Mouse (Mus musculus) MEL (cell line): ENCODE data around the gene Gatc. TPM values are rescaled to one million over a fixed set of nuclear protein-coding genes. Genes with fewer than 3 reads are reported as not detected.

ENCODE experiments used
- DNase-seq: peaks from one replicate; pipeline ENCODE4 v3.0.0; 2011; ENCODE audit warnings: low read depth, low spot score
- H3K27ac ChIP-seq: 2 replicates; pipeline ENCODE4 v1.5.1; 2012; ENCODE audit warnings: low read depth, mild to moderate bottlenecking, control low read depth, low read length, moderate library complexity; ENCODE audit not compliant: control insufficient read depth
- H3K27me3 ChIP-seq, 2 experiments: fragments of 150-350 bp in 1 of 2; sonication (generic) in 1 of 2; 2 replicates each; pipeline ENCODE4 v1.6.1; 2012; ENCODE audit warnings: low read length in 2 of 2, mild to moderate bottlenecking in 2 of 2, improper control_type of control experiment in 1 of 2, moderate library complexity in 1 of 2; ENCODE audit not compliant: insufficient read depth in 2 of 2, control insufficient read depth in 1 of 2
- H3K36me3 ChIP-seq, 2 experiments: 2 replicates each; pipeline ENCODE4 v1.6.1; 2012 to 2014; ENCODE audit warnings: low read length in 2 of 2, improper control_type of control experiment in 1 of 2, inconsistent platforms in 1 of 2, mild to moderate bottlenecking in 1 of 2; ENCODE audit not compliant: insufficient read depth in 2 of 2, control insufficient read depth in 1 of 2
- H3K4me1 ChIP-seq, 2 experiments: fragments of 150-350 bp in 1 of 2; sonication (generic) in 1 of 2; 2 replicates each; pipeline ENCODE4 v1.6.1; 2012; ENCODE audit warnings: low read length in 2 of 2, improper control_type of control experiment in 1 of 2, mild to moderate bottlenecking in 1 of 2; ENCODE audit not compliant: insufficient read depth in 2 of 2, control insufficient read depth in 1 of 2
- H3K4me3 ChIP-seq, 2 experiments: fragments of 150-350 bp in 1 of 2; sonication (generic) in 1 of 2; 2 replicates each; pipeline ENCODE4 v1.5.1; 2012; ENCODE audit warnings: low read depth in 2 of 2, low read length in 2 of 2, mild to moderate bottlenecking in 2 of 2, moderate library complexity in 2 of 2, control low read depth in 1 of 2, improper control_type of control experiment in 1 of 2; ENCODE audit not compliant: control insufficient read depth in 1 of 2, insufficient read depth in 1 of 2
- H3K79me2 ChIP-seq: 2 replicates; pipeline ENCODE4 v1.6.1; 2012; ENCODE audit warnings: mild to moderate bottlenecking, low read length, moderate library complexity; ENCODE audit not compliant: control insufficient read depth, poor library complexity, insufficient read depth
- H3K9ac ChIP-seq: 2 replicates; pipeline ENCODE4 v1.6.1; 2012; ENCODE audit warnings: low read depth, mild to moderate bottlenecking, control low read depth, low read length, moderate library complexity; ENCODE audit not compliant: control insufficient read depth, poor library complexity, severe bottlenecking
- H3K9me3 ChIP-seq: fragments of 150-350 bp; sonication (generic); replicated peaks from 2 replicates; pipeline ENCODE4 v1.6.1; 2012; ENCODE audit warnings: mild to moderate bottlenecking, low read length, improper control_type of control experiment, moderate library complexity; ENCODE audit not compliant: insufficient read depth
- BHLHE40 ChIP-seq: IDR thresholded peaks from 2 replicates; pipeline ENCODE4 v1.6.1; 2012; ENCODE audit warnings: low read depth, mild to moderate bottlenecking, inconsistent platforms, low read length, improper control_type of control experiment, borderline replicate concordance
- CHD2 ChIP-seq: IDR thresholded peaks from 2 replicates; pipeline ENCODE4 v1.6.1; 2011; ENCODE audit warnings: low read length, improper control_type of control experiment
- CTCF ChIP-seq, 3 experiments: IDR thresholded peaks in 2 of 3; conservative IDR thresholded peaks in 1 of 3; 2 replicates each; pipeline ENCODE4 v1.5.1; 2011 to 2012; ENCODE audit warnings: low read length in 3 of 3, low read depth in 2 of 3, mild to moderate bottlenecking in 2 of 3, improper control_type of control experiment in 1 of 3, inconsistent platforms in 1 of 3, mixed read lengths in 1 of 3, moderate library complexity in 1 of 3; ENCODE audit not compliant: control insufficient read depth in 1 of 3, insufficient read depth in 1 of 3, poor library complexity in 1 of 3, severe bottlenecking in 1 of 3
- ELF1 ChIP-seq: IDR thresholded peaks from 2 replicates; pipeline ENCODE4 v1.6.1; 2014; ENCODE audit warnings: low read depth, mild to moderate bottlenecking, inconsistent platforms, low read length, improper control_type of control experiment, moderate library complexity
- EP300 ChIP-seq, 2 experiments: IDR thresholded peaks; 2 replicates each; pipeline ENCODE4 v1.6.1; 2011; ENCODE audit warnings: improper control_type of control experiment in 2 of 2, low read length in 2 of 2, low read depth in 1 of 2, mild to moderate bottlenecking in 1 of 2
- ETS1 ChIP-seq: IDR thresholded peaks from 2 replicates; pipeline ENCODE4 v1.6.1; 2012; ENCODE audit warnings: low read depth, mild to moderate bottlenecking, inconsistent platforms, low read length, improper control_type of control experiment, moderate library complexity
- GATA1 ChIP-seq: IDR thresholded peaks from 2 replicates; pipeline ENCODE4 v1.6.1; 2011; ENCODE audit warnings: low read depth, low read length, improper control_type of control experiment
- HCFC1 ChIP-seq: IDR thresholded peaks from 2 replicates; pipeline ENCODE4 v1.6.1; 2012; ENCODE audit warnings: low read depth, mild to moderate bottlenecking, inconsistent platforms, low read length, improper control_type of control experiment, moderate library complexity
- JUND ChIP-seq: IDR thresholded peaks from 2 replicates; pipeline ENCODE4 v1.6.1; 2011; ENCODE audit warnings: low read depth, mild to moderate bottlenecking, improper control_type of control experiment, low read length
- KAT2A ChIP-seq: conservative IDR thresholded peaks from 2 replicates; pipeline ENCODE4 v1.6.1; 2012; ENCODE audit warnings: low read depth, low read length, improper control_type of control experiment, inconsistent platforms
- MAFK ChIP-seq: IDR thresholded peaks from 2 replicates; pipeline ENCODE4 v1.6.1; 2011; ENCODE audit warnings: low read depth, mild to moderate bottlenecking, low read length, improper control_type of control experiment, borderline replicate concordance
- MAX ChIP-seq: IDR thresholded peaks from 2 replicates; pipeline ENCODE4 v1.6.1; 2011; ENCODE audit warnings: low read length, improper control_type of control experiment
- MAZ ChIP-seq: IDR thresholded peaks from 2 replicates; pipeline ENCODE4 v1.6.1; 2012; ENCODE audit warnings: low read depth, mild to moderate bottlenecking, inconsistent platforms, low read length, improper control_type of control experiment
- MXI1 ChIP-seq: IDR thresholded peaks from 2 replicates; pipeline ENCODE4 v1.6.1; 2011; ENCODE audit warnings: mild to moderate bottlenecking, low read depth, low read length, improper control_type of control experiment
- MYB ChIP-seq: IDR thresholded peaks from 2 replicates; pipeline ENCODE4 v1.6.1; 2011; ENCODE audit warnings: mild to moderate bottlenecking, low read depth, low read length, improper control_type of control experiment
- MYC ChIP-seq: IDR thresholded peaks from 2 replicates; pipeline ENCODE4 v1.6.1; 2011; ENCODE audit warnings: low read depth, mild to moderate bottlenecking, low read length, improper control_type of control experiment, moderate library complexity
- NELFE ChIP-seq: IDR thresholded peaks from 2 replicates; pipeline ENCODE4 v1.6.1; 2011; ENCODE audit warnings: low read depth, low read length, improper control_type of control experiment
- NRF1 ChIP-seq: IDR thresholded peaks from 2 replicates; pipeline ENCODE4 v1.6.1; 2014; ENCODE audit warnings: low read depth, mild to moderate bottlenecking, inconsistent platforms, low read length, improper control_type of control experiment, moderate library complexity; ENCODE audit not compliant: poor library complexity, insufficient read depth, severe bottlenecking
- POLR2A ChIP-seq, 2 experiments: IDR thresholded peaks; 2 replicates each; pipeline ENCODE4 v1.6.1; 2011 to 2012; ENCODE audit warnings: low read length in 2 of 2, mild to moderate bottlenecking in 2 of 2, control low read depth in 1 of 2, improper control_type of control experiment in 1 of 2, low read depth in 1 of 2, moderate library complexity in 1 of 2; ENCODE audit not compliant: control insufficient read depth in 1 of 2, insufficient read depth in 1 of 2, poor library complexity in 1 of 2
- POLR2AphosphoS2 ChIP-seq: IDR thresholded peaks from 2 replicates; pipeline ENCODE4 v1.6.1; 2011; ENCODE audit warnings: low read length, improper control_type of control experiment
- RAD21 ChIP-seq: IDR thresholded peaks from 2 replicates; pipeline ENCODE4 v1.6.1; 2011; ENCODE audit warnings: mild to moderate bottlenecking, low read depth, low read length, improper control_type of control experiment
- SIN3A ChIP-seq: IDR thresholded peaks from 2 replicates; pipeline ENCODE4 v1.6.1; 2012; ENCODE audit warnings: low read length, improper control_type of control experiment, inconsistent platforms
- SMC3 ChIP-seq: IDR thresholded peaks from 2 replicates; pipeline ENCODE4 v1.6.1; 2011; ENCODE audit warnings: low read depth, low read length, improper control_type of control experiment
- TAL1 ChIP-seq: IDR thresholded peaks from 2 replicates; pipeline ENCODE4 v1.6.1; 2012; ENCODE audit warnings: mild to moderate bottlenecking, inconsistent platforms, low read length, moderate library complexity, mixed read lengths
- TBP ChIP-seq: IDR thresholded peaks from 2 replicates; pipeline ENCODE4 v1.8.0; 2011; ENCODE audit warnings: low read depth, low read length, improper control_type of control experiment
- TCF12 ChIP-seq: IDR thresholded peaks from 2 replicates; pipeline ENCODE4 v1.6.1; 2014; ENCODE audit warnings: low read depth, mild to moderate bottlenecking, inconsistent platforms, low read length, improper control_type of control experiment, moderate library complexity
- USF1 ChIP-seq: IDR thresholded peaks from 2 replicates; pipeline ENCODE4 v1.6.1; 2014; ENCODE audit warnings: low read depth, mild to moderate bottlenecking, inconsistent platforms, low read length, improper control_type of control experiment, moderate library complexity
- ZKSCAN1 ChIP-seq: IDR thresholded peaks from 2 replicates; pipeline ENCODE4 v1.6.1; 2012; ENCODE audit warnings: low read depth, mild to moderate bottlenecking, inconsistent platforms, low read length, improper control_type of control experiment, moderate library complexity
- ZMIZ1 ChIP-seq: IDR thresholded peaks from 2 replicates; pipeline ENCODE4 v1.6.1; 2012; ENCODE audit warnings: low read depth, mild to moderate bottlenecking, inconsistent platforms, low read length, improper control_type of control experiment, moderate library complexity
- polyA plus RNA-seq, 2 experiments: library from polyadenylated mRNA; stranded (reverse) in 1 of 2; unstranded in 1 of 2; fragments of >175 nt in 1 of 2; fragments of >200 nt in 1 of 2; gene quantifications; 2 replicates each; pipeline versions ENCODE4 v1.2.1 to v1.2.4; 2012; ENCODE audit warnings: low replicate concordance in 2 of 2, low read depth in 1 of 2; ENCODE audit not compliant: insufficient read length in 2 of 2, insufficient read depth in 1 of 2, missing spikeins in 1 of 2
- total RNA-seq: library from RNA; depleted of rRNA; stranded (reverse); fragments of 300-350 nt; gene quantifications from 2 replicates; pipeline ENCODE4 v1.2.3, GENCODE M21; 2012

Gene Gatc
- total and polyA plus RNA-seq, 3 experiments, result 6.5 to 32.2 TPM; not detected in 1

DNA sequence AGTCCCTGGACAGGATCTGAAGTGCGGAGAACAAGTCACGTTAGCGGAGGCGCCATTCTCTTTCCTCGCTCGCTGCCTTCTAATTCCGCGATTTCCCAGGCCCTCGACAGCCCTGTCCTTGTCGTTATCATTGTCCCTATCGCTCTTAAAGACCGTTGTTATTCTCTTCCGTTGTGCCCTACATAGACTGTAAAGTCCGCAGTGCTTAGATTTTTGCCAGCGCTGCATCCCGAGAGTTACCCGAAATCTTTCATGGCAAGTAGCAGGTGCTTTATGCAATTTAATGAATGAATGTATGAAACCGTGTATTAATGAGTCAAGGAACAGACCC is 8.2 kb upstream of the Gatc start:
- TF ChIP-seq BHLHE40 (no peak), POLR2AphosphoS2 (no peak), SMC3 (0 out of 2 replicates have a peak, but pooled peaks have one; percentile 9), ETS1 (no peak), RAD21 (no peak), HCFC1 (no peak), ZMIZ1 (no peak), MYB (0 out of 2 replicates have a peak, but pooled peaks have one; percentile 23), POLR2A (IDR thresholded peaks at IDR 0.05; ENCODE audit: control insufficient read depth in 1 of 2, insufficient read depth in 1 of 2, low read depth in 1 of 2, low read length in 2 of 2, poor library complexity in 1 of 2) (no peak), EP300 (IDR thresholded peaks at IDR 0.05; ENCODE audit: low read depth in 1 of 2, low read length in 2 of 2) (peak in 1 of 2 experiments; percentile 41; a peak in 1 of 4 replicates), USF1 (no peak), MAFK (no peak), NRF1 (no peak), GATA1 (peak; percentile 64; the same call in 1 of the 2 replicates), CTCF (IDR thresholded peaks at IDR 0.05 in 2 of 3, conservative IDR thresholded peaks at IDR 0.05 in 1 of 3; ENCODE audit: control insufficient read depth in 1 of 3, insufficient read depth in 1 of 3, low read depth in 2 of 3, low read length in 3 of 3, poor library complexity in 1 of 3, severe bottlenecking in 1 of 3) (no peak), JUND (no peak), ZKSCAN1 (no peak), TBP (no peak), MYC (peak; percentile 6; the same call in 1 of the 2 replicates), MAX (no peak; the same call in 1 of the 2 replicates), SIN3A (peak; percentile 83; the same call in 1 of the 2 replicates)

GRCm38 (mm10) chr5:115348546-115349224 is 7.7 kb upstream of the Gatc start, which contains the start of gene Cox6a1:
Gene Cox6a1, minus strand, starts transcription at chr5:115348981.
- peak; percentile 99 for DNase-seq
- Histone ChIP-seq H3K4me1 (peaks cover 4 to 8% of the 10 kb centered on the region in 2 experiments; a peak in 3 of 4 replicates), H3K9me3 (no peaks in the 10 kb centered on the region), H3K27ac (peak within 1 kb of the TSS; percentile 83), H3K79me2 (peaks cover 43% of the 10 kb centered on the region), H3K27me3 (no peaks in the 10 kb centered on the region), H3K9ac (peak within 1 kb of the TSS; percentile 89), H3K4me3 (peak within 1 kb of the TSS; percentile 69 to 93), H3K36me3 (peaks cover 4 to 9% of the 10 kb centered on the region in 2 experiments)
- TF ChIP-seq MYC, result peak; percentile 83; the same call in 1 of the 2 replicates
- peak; percentile 91 for TF ChIP-seq HCFC1
- TF ChIP-seq POLR2AphosphoS2, result peak; percentile 79; the same call in 1 of the 2 replicates
- TF ChIP-seq JUND, result no peak
- peak; percentile 52; the same call in 1 of the 2 replicates for TF ChIP-seq MXI1
- TF ChIP-seq NELFE, result peak; percentile 97
- TF ChIP-seq TBP, result peak; percentile 60; the same call in 1 of the 2 replicates
- peak; percentile 76; the same call in 1 of the 2 replicates for TF ChIP-seq KAT2A
- no peak for TF ChIP-seq TAL1
- TF ChIP-seq ELF1, result peak; percentile 77
- TF ChIP-seq NRF1, result peak; percentile 98
- no peak; the same call in 1 of the 2 replicates for TF ChIP-seq MAX
- TF ChIP-seq ZMIZ1, result peak; percentile 84
- TF ChIP-seq POLR2A (IDR thresholded peaks at IDR 0.05; ENCODE audit: control insufficient read depth in 1 of 2, insufficient read depth in 1 of 2, low read depth in 1 of 2, low read length in 2 of 2, poor library complexity in 1 of 2), result peak in 1 of 2 experiments; percentile 95; a peak in 2 of 4 replicates
- peak; percentile 51; the same call in 1 of the 2 replicates for TF ChIP-seq TCF12
- no peak for TF ChIP-seq CHD2
- TF ChIP-seq SIN3A, result peak; percentile 79; the same call in 1 of the 2 replicates
- TF ChIP-seq MAZ, result peak; percentile 16; the same call in 1 of the 2 replicates
- TF ChIP-seq ETS1, result 0 out of 2 replicates have a peak, but pooled peaks have one; percentile 1

More for the DNA sequence above, 8.2 kb upstream of the Gatc start:
- Histone ChIP-seq H3K4me3 (peak overlapping the region; percentile 64 to 69), H3K4me1 (peaks cover 4 to 8% of the 10 kb centered on the region in 2 experiments; a peak in 3 of 4 replicates), H3K9ac (peak overlapping the region; percentile 65), H3K36me3 (peaks cover 1 to 9% of the 10 kb centered on the region in 2 experiments), H3K79me2 (peaks cover 40% of the 10 kb centered on the region), H3K27me3 (no peaks in the 10 kb centered on the region), H3K9me3 (no peaks in the 10 kb centered on the region), H3K27ac (peak overlapping the region; percentile 83)
- DNase-seq, result no peak
